Mouse (Mus musculus) neutrophil, adult 5-6 weeks (primary cell): ENCODE results near the gene Adam12. TPM values are rescaled to one million over a fixed set of nuclear protein-coding genes. Genes with fewer than 3 reads are reported as not detected.
"Not testable (repeated sequence)": the region's sequence is repeated elsewhere in the genome, so short reads cannot be mapped to it uniquely, and the experiment has no call there.

Source experiments
- ATAC-seq: fragments of 151-379, 151-347 bp; 2 replicates; pipeline ENCODE4 v1.8.0; 2017; ENCODE audit warnings: mild to moderate bottlenecking, moderate TSS enrichment; ENCODE audit not compliant: insufficient number of reproducible peaks, poor library complexity, low FRiP score, severe bottlenecking; ENCODE audit errors: extremely low read depth
- total RNA-seq: library from RNA; stranded (forward); fragments of 200-1000 nt; gene quantifications from 2 replicates; pipeline ENCODE4 v1.2.3, GENCODE M21; 2017

The Adam12 gene
- total RNA-seq, 1 experiment from 2014 or later: 0.12 TPM

GRCm38 (mm10) chr7:133916230-133916629 lies 315.7 kb downstream of the Adam12 start:
- no peak for ATAC-seq

- no peak for ATAC-seq
These were observed 320.1 kb downstream of the Adam12 start for GRCm38 (mm10) chr7:133911881-133912280.

GRCm38 (mm10) chr7:133909833-133910375 lies 322.0 kb downstream of the Adam12 start:
- ATAC-seq: no peak

GRCm38 (mm10) chr7:133908966-133909365 lies 323.0 kb downstream of the Adam12 start:
- ATAC-seq: no peak

- no peak for ATAC-seq
These were observed 332.6 kb downstream of the Adam12 start for GRCm38 (mm10) chr7:133899391-133899790.

GRCm38 (mm10) chr7:133891796-133892195 lies 340.1 kb downstream of the Adam12 start:
- no peak for ATAC-seq

GRCm38 (mm10) chr7:133891298-133891697 lies 340.6 kb downstream of the Adam12 start:
- no peak for ATAC-seq

- no peak for ATAC-seq
These were observed 342.0 kb downstream of the Adam12 start for GRCm38 (mm10) chr7:133889986-133890385.

- no peak for ATAC-seq
These were observed 342.7 kb downstream of the Adam12 start for GRCm38 (mm10) chr7:133888926-133889920.

GRCm38 (mm10) chr7:133884759-133885431 lies 347.1 kb downstream of the Adam12 start:
- not testable (repeated sequence) for ATAC-seq

- no peak for ATAC-seq
These were observed 352.2 kb downstream of the Adam12 start for GRCm38 (mm10) chr7:133879761-133880160.

- no peak for ATAC-seq
These were observed 355.2 kb downstream of the Adam12 start for GRCm38 (mm10) chr7:133876646-133877342.

- ATAC-seq: no peak
These were observed 355.8 kb downstream of the Adam12 start for GRCm38 (mm10) chr7:133876139-133876538.

- no peak for ATAC-seq
These were observed 359.2 kb downstream of the Adam12 start for GRCm38 (mm10) chr7:133872701-133873100.

GRCm38 (mm10) chr7:133870265-133870664 lies 361.7 kb downstream of the Adam12 start:
- ATAC-seq: no peak

- ATAC-seq: no peak
These were observed 368.3 kb downstream of the Adam12 start for GRCm38 (mm10) chr7:133863684-133864083.

GRCm38 (mm10) chr7:133863151-133863550 lies 368.8 kb downstream of the Adam12 start:
- no peak for ATAC-seq

- no peak for ATAC-seq
These were observed 369.2 kb downstream of the Adam12 start for GRCm38 (mm10) chr7:133862723-133863122.

GRCm38 (mm10) chr7:133862233-133862632 lies 369.7 kb downstream of the Adam12 start:
- no peak for ATAC-seq
